ENCODE assay signal across 8 mouse cellular contexts in the genomic region with DNA sequence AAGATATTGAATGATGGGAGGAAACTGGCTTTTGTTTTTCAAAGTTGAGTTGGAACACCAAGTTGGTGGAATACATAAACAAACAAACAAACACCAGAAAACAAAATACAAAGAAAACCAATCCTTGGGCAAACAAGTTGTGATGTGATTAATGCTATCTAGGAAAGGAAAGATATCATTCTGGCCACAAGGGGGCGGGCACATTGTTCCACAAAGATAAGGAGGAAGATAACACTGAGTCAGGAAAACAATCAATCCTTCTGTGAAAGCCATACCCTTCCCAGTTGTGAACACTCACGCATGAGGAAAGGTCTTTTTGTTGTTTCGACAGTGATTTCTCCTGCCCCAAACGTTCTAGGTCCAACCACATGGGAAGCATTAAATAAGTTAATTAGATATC. TPM values are rescaled to one million over a fixed set of nuclear protein-coding genes. Genes with fewer than 3 reads are reported as not detected.
DNase-seq lines count a peak whose midpoint lies in the region; ATAC-seq lines count a peak whose summit lies in the region.

No protein-coding gene starts in this region.

- H3K27me3 ChIP-seq in heart, embryonic 10.5 days (ENCODE audit: insufficient read depth, poor library complexity, severe bottlenecking), result peaks cover 45% of the 10 kb centered on the region
- peaks cover 40% of the 10 kb centered on the region for H3K27me3 ChIP-seq in neural tube, embryonic 11.5 days (ENCODE audit: control insufficient read depth, insufficient read depth, low read length)
- H3K27me3 ChIP-seq in heart, embryonic 12.5 days (replicated peaks), result peaks cover 44% of the 10 kb centered on the region

- no peaks in the 10 kb centered on the region for H3K9me3 ChIP-seq in heart, embryonic 10.5 days
- no peaks in the 10 kb centered on the region for H3K9me3 ChIP-seq in neural tube, embryonic 11.5 days (ENCODE audit: control insufficient read depth, low read length)
- no peaks in the 10 kb centered on the region for H3K9me3 ChIP-seq in heart, embryonic 12.5 days (replicated peaks)

- DNase-seq in heart, postnatal 4 days, result peak; percentile 13
- no peak for DNase-seq in heart, embryonic 10.5 days (ENCODE audit: low spot score)
- DNase-seq in A20 (ENCODE audit: low read depth, low spot score), result peak; percentile 4
- peak; percentile 58 for DNase-seq in adrenal gland, postnatal 14 days
- DNase-seq in induced T-regulatory cell, adult 2 months (ENCODE audit: low read depth), result peak; percentile 18
- DNase-seq in neural tube, embryonic 11.5 days (ENCODE audit: low spot score), result peak; percentile 58
- DNase-seq in spleen, postnatal 14 days (ENCODE audit: low spot score in 2 of 2), result no peak

- no peak for ATAC-seq in neural tube, embryonic 11.5 days (ENCODE audit: insufficient read depth, low FRiP score, low TSS enrichment)
- ATAC-seq in heart, embryonic 12.5 days (ENCODE audit: insufficient number of reproducible peaks, low FRiP score), result no peak

- H3K4me1 ChIP-seq in heart, embryonic 10.5 days, result no peaks in the 10 kb centered on the region
- H3K4me1 ChIP-seq in neural tube, embryonic 11.5 days (ENCODE audit: control insufficient read depth, insufficient read depth, low read length), result no peaks in the 10 kb centered on the region
- no peaks in the 10 kb centered on the region for H3K4me1 ChIP-seq in heart, embryonic 12.5 days (replicated peaks)

- H3K27ac ChIP-seq in heart, embryonic 10.5 days, result no peak overlapping the region
- H3K27ac ChIP-seq in neural tube, embryonic 11.5 days (ENCODE audit: low read depth, low read length), result no peak overlapping the region
- H3K27ac ChIP-seq in heart, embryonic 12.5 days (ENCODE audit: poor library complexity, severe bottlenecking), result no peak overlapping the region

- H3K4me3 ChIP-seq in heart, embryonic 10.5 days, result no peak overlapping the region
- H3K4me3 ChIP-seq in neural tube, embryonic 11.5 days (ENCODE audit: low read depth, low read length), result no peak overlapping the region
- H3K4me3 ChIP-seq in heart, embryonic 12.5 days, result no peak overlapping the region

- 11% methylated on average over 4 of the region's 4 CpGs for WGBS in heart, embryonic 10.5 days
- 20% methylated on average over 4 of the region's 4 CpGs for WGBS in neural tube, embryonic 11.5 days
- 10% methylated on average over 4 of the region's 4 CpGs for WGBS in heart, embryonic 12.5 days

- no peak overlapping the region for H3K4me2 ChIP-seq in neural tube, embryonic 11.5 days (ENCODE audit: low read depth)
- no peak overlapping the region for H3K4me2 ChIP-seq in heart, embryonic 12.5 days

- no peak overlapping the region for H3K9ac ChIP-seq in neural tube, embryonic 11.5 days (ENCODE audit: low read length)
- no peak overlapping the region for H3K9ac ChIP-seq in heart, embryonic 12.5 days

- no peaks in the 10 kb centered on the region for H3K36me3 ChIP-seq in heart, embryonic 10.5 days
- H3K36me3 ChIP-seq in neural tube, embryonic 11.5 days (ENCODE audit: control insufficient read depth, insufficient read depth, low read length), result no peaks in the 10 kb centered on the region
- no peaks in the 10 kb centered on the region for H3K36me3 ChIP-seq in heart, embryonic 12.5 days

RNA-seq across cellular contexts. Expression of a gene that starts 17.2 kb away (rescaled TPM):
- not detected for total RNA-seq in heart, postnatal 4 days (2021)
- polyA plus RNA-seq in heart, embryonic 10.5 days (2016; fragmentation: Nextera tagmentation; extraction: Ambion mirVana), result 0.54 and 1.7 TPM in 2 replicates
- not detected in 2 replicates for total RNA-seq in adrenal gland, postnatal 14 days (2021)
- polyA plus RNA-seq in neural tube, embryonic 11.5 days (2014; fragmentation: Nextera tagmentation; extraction: Ambion mirVana), result 17.0 and 26.4 TPM in 2 replicates
- polyA plus RNA-seq in heart, embryonic 12.5 days (2016; fragmentation: Nextera tagmentation; extraction: Ambion mirVana), result 0.06 TPM in 1 of 2 replicates, not detected in the other

Comparison
In these comparisons a context has a peak if more than half of its experiments do, and no peak if none do; other contexts are left out.
1. DNase-seq: peak in heart, postnatal 4 days (single experiment), A20 (single experiment), adrenal gland, postnatal 14 days (single experiment), induced T-regulatory cell, adult 2 months (single experiment) and neural tube, embryonic 11.5 days (single experiment); none in heart, embryonic 10.5 days (single experiment) and spleen, postnatal 14 days (0 of 2).